Mouse (Mus musculus): ENCODE results near the gene Anxa2. TPM values are rescaled to one million over a fixed set of nuclear protein-coding genes. Genes with fewer than 3 reads are reported as not detected.
A peak's percentile ranks its signal among the peaks of the same experiment; 100 is the strongest.

The Anxa2 gene
- polyA plus RNA-seq, 1 experiment: 409 TPM

GRCm38 (mm10) chr9:69457747-69458625 is 4.6 kb downstream of the Anxa2 start:
- no peak for TF ChIP-seq POLR2A (IDR thresholded peaks at IDR 0.05; ENCODE audit: control insufficient read depth, extremely low read depth, insufficient read depth, low read length, poor library complexity)
- no peak for TF ChIP-seq CTCF (IDR thresholded peaks at IDR 0.05; ENCODE audit: borderline replicate concordance, control insufficient read depth, extremely low read depth, insufficient read depth, low read length, poor library complexity)
- H3K4me1 ChIP-seq (replicated peaks; ENCODE audit: control insufficient read depth, insufficient read depth, low read length): peaks cover 51% of the 10 kb centered on the region
- WGBS: 69% methylated on average over 14 of the region's 14 CpGs

GRCm38 (mm10) chr9:69458982-69459381 is 5.6 kb downstream of the Anxa2 start:
- WGBS: 7% methylated on average over 2 of the region's 2 CpGs
- no peak overlapping the region for H3K4me3 ChIP-seq (ENCODE audit: control insufficient read depth, insufficient read depth, low read length)
- H3K27me3 ChIP-seq (ENCODE audit: control insufficient read depth, insufficient read depth, low read length): no peaks in the 10 kb centered on the region
- H3K27ac ChIP-seq (ENCODE audit: control insufficient read depth, insufficient read depth, low read length): peak overlapping the region; percentile 60
- no peak for TF ChIP-seq POLR2A (IDR thresholded peaks at IDR 0.05; ENCODE audit: control insufficient read depth, extremely low read depth, insufficient read depth, low read length, poor library complexity)
- no peak for TF ChIP-seq CTCF (IDR thresholded peaks at IDR 0.05; ENCODE audit: borderline replicate concordance, control insufficient read depth, extremely low read depth, insufficient read depth, low read length, poor library complexity)
- peaks cover 47% of the 10 kb centered on the region for H3K4me1 ChIP-seq (replicated peaks; ENCODE audit: control insufficient read depth, insufficient read depth, low read length)
- H3K36me3 ChIP-seq (ENCODE audit: control insufficient read depth, insufficient read depth, low read length): peaks cover 3% of the 10 kb centered on the region; the same call in 1 of the 2 replicates
- DNase-seq: peak; percentile 39

More at GRCm38 (mm10) chr9:69457747-69458625, 4.6 kb downstream of the Anxa2 start:
- no peak overlapping the region for H3K4me3 ChIP-seq (ENCODE audit: control insufficient read depth, insufficient read depth, low read length)
- H3K27me3 ChIP-seq (ENCODE audit: control insufficient read depth, insufficient read depth, low read length): no peaks in the 10 kb centered on the region
- peak overlapping the region; percentile 30; the same call in 1 of the 2 replicates for H3K27ac ChIP-seq (ENCODE audit: control insufficient read depth, insufficient read depth, low read length)
- peaks cover 3% of the 10 kb centered on the region; the same call in 1 of the 2 replicates for H3K36me3 ChIP-seq (ENCODE audit: control insufficient read depth, insufficient read depth, low read length)
- no peak for DNase-seq

- H3K4me1 ChIP-seq (replicated peaks; ENCODE audit: control insufficient read depth, insufficient read depth, low read length): peaks cover 46% of the 10 kb centered on the region
- 91% methylated on average over 7 of the region's 7 CpGs for WGBS
- peaks cover 3% of the 10 kb centered on the region; the same call in 1 of the 2 replicates for H3K36me3 ChIP-seq (ENCODE audit: control insufficient read depth, insufficient read depth, low read length)
- no peak for DNase-seq
- H3K27me3 ChIP-seq (ENCODE audit: control insufficient read depth, insufficient read depth, low read length): no peaks in the 10 kb centered on the region
- H3K4me3 ChIP-seq (ENCODE audit: control insufficient read depth, insufficient read depth, low read length): no peak overlapping the region
- H3K27ac ChIP-seq (ENCODE audit: control insufficient read depth, insufficient read depth, low read length): no peak overlapping the region
- TF ChIP-seq CTCF (IDR thresholded peaks at IDR 0.05; ENCODE audit: borderline replicate concordance, control insufficient read depth, extremely low read depth, insufficient read depth, low read length, poor library complexity) (no peak), POLR2A (IDR thresholded peaks at IDR 0.05; ENCODE audit: control insufficient read depth, extremely low read depth, insufficient read depth, low read length, poor library complexity) (no peak)
Observed at GRCm38 (mm10) chr9:69459876-69460275, 6.5 kb downstream of the Anxa2 start.

GRCm38 (mm10) chr9:69463046-69463445 is 9.6 kb downstream of the Anxa2 start:
- no peak overlapping the region for H3K4me3 ChIP-seq (ENCODE audit: control insufficient read depth, insufficient read depth, low read length)
- TF ChIP-seq CTCF (IDR thresholded peaks at IDR 0.05; ENCODE audit: borderline replicate concordance, control insufficient read depth, extremely low read depth, insufficient read depth, low read length, poor library complexity) (no peak), POLR2A (IDR thresholded peaks at IDR 0.05; ENCODE audit: control insufficient read depth, extremely low read depth, insufficient read depth, low read length, poor library complexity) (no peak)
- no peaks in the 10 kb centered on the region for H3K27me3 ChIP-seq (ENCODE audit: control insufficient read depth, insufficient read depth, low read length)
- DNase-seq: no peak
- peaks cover 42% of the 10 kb centered on the region for H3K4me1 ChIP-seq (replicated peaks; ENCODE audit: control insufficient read depth, insufficient read depth, low read length)
- 78% methylated on average over 2 of the region's 2 CpGs for WGBS
- H3K36me3 ChIP-seq (ENCODE audit: control insufficient read depth, insufficient read depth, low read length): peaks cover 14% of the 10 kb centered on the region
- H3K27ac ChIP-seq (ENCODE audit: control insufficient read depth, insufficient read depth, low read length): no peak overlapping the region

GRCm38 (mm10) chr9:69464109-69464756 is 10.8 kb downstream of the Anxa2 start:
- Histone ChIP-seq H3K27ac (ENCODE audit: control insufficient read depth, insufficient read depth, low read length) (no peak overlapping the region), H3K4me1 (replicated peaks; ENCODE audit: control insufficient read depth, insufficient read depth, low read length) (peaks cover 42% of the 10 kb centered on the region)

GRCm38 (mm10) chr9:69466098-69466497 is 12.7 kb downstream of the Anxa2 start:
- Histone ChIP-seq H3K4me3 (ENCODE audit: control insufficient read depth, insufficient read depth, low read length) (no peak overlapping the region), H3K36me3 (ENCODE audit: control insufficient read depth, insufficient read depth, low read length) (peaks cover 15% of the 10 kb centered on the region), H3K4me1 (replicated peaks; ENCODE audit: control insufficient read depth, insufficient read depth, low read length) (peaks cover 45% of the 10 kb centered on the region), H3K27ac (ENCODE audit: control insufficient read depth, insufficient read depth, low read length) (peak overlapping the region; percentile 18; the same call in 1 of the 2 replicates), H3K27me3 (ENCODE audit: control insufficient read depth, insufficient read depth, low read length) (no peaks in the 10 kb centered on the region)
- WGBS: 70% methylated on average over 4 of the region's 4 CpGs
- peak; percentile 39 for DNase-seq
- TF ChIP-seq CTCF (IDR thresholded peaks at IDR 0.05; ENCODE audit: borderline replicate concordance, control insufficient read depth, extremely low read depth, insufficient read depth, low read length, poor library complexity) (0 out of 2 replicates have a peak, but pooled peaks have one; percentile 18), POLR2A (IDR thresholded peaks at IDR 0.05; ENCODE audit: control insufficient read depth, extremely low read depth, insufficient read depth, low read length, poor library complexity) (no peak)

More at GRCm38 (mm10) chr9:69464109-69464756, 10.8 kb downstream of the Anxa2 start:
- Histone ChIP-seq H3K36me3 (ENCODE audit: control insufficient read depth, insufficient read depth, low read length) (peaks cover 19% of the 10 kb centered on the region), H3K27me3 (ENCODE audit: control insufficient read depth, insufficient read depth, low read length) (no peaks in the 10 kb centered on the region), H3K4me3 (ENCODE audit: control insufficient read depth, insufficient read depth, low read length) (no peak overlapping the region)
- 95% methylated on average over 6 of the region's 6 CpGs for WGBS
- TF ChIP-seq CTCF (IDR thresholded peaks at IDR 0.05; ENCODE audit: borderline replicate concordance, control insufficient read depth, extremely low read depth, insufficient read depth, low read length, poor library complexity) (no peak), POLR2A (IDR thresholded peaks at IDR 0.05; ENCODE audit: control insufficient read depth, extremely low read depth, insufficient read depth, low read length, poor library complexity) (no peak)
- no peak for DNase-seq
